Mouse (Mus musculus): ENCODE results near the gene Hoga1. TPM values are rescaled to one million over a fixed set of nuclear protein-coding genes. Genes with fewer than 3 reads are reported as not detected.

Hoga1 gene
- 16.2 and 17.6 TPM in 2 replicates for polyA plus RNA-seq (2015; fragmentation: Nextera tagmentation; extraction: Ambion mirVana)

DNA sequence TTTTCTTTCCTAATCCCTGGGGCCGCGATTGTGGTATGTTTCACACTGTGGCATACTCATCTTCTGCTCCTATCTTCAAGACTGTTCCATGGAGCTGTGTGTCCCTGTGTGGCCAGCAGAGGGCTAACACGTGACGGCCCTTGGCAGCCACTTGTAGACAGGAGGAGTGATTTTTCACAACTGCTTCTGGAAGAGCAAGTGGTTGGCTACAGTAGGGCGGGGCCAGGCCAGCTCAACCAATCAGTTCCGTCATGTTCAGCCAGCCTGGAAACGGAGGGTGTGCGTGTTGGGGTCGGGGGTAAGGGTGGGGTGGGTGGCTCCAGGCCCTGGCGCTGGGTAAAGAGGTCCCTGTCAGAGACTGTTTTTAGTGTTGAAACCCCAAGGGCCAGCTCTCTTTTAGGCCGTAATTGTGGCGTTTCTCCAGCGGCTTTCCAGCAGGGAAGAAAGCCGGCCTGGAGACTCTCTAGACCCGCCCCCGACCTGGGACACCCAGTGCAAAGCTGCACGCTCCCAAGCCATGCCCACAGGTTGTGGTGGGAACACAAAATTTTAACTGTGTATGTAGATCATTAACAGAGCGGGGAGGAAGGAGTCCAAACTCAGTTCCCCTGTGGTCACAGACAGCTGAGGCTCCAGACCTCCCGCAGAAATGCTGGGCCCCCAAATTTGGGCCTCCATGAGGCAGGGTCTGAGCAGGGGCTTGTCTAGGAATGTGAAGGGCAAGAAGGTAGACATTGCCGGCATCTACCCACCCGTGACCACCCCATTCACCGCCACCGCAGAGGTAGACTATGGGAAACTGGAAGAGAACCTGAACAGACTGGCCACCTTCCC is at the start of gene Hoga1:
Gene Hoga1 (plus strand): TSS at position 342 of the 834 bp plus-strand sequence.
- Histone ChIP-seq H3K27ac (ENCODE audit: low read depth, low read length) (no peak within 1 kb of the TSS), H3K4me1 (replicated peaks; ENCODE audit: control insufficient read depth, insufficient read depth, low read length) (0 out of 2 replicates have a peak, but pooled peaks cover 6% of the 10 kb centered on the region), H3K27me3 (replicated peaks; ENCODE audit: control insufficient read depth, insufficient read depth, low read length) (no peaks in the 10 kb centered on the region), H3K9me3 (ENCODE audit: control insufficient read depth) (no peaks in the 10 kb centered on the region), H3K4me3 (ENCODE audit: low read depth, low read length) (peak within 1 kb of the TSS; percentile 39), H3K36me3 (ENCODE audit: control insufficient read depth, insufficient read depth) (no peaks in the 10 kb centered on the region), H3K4me2 (replicated peaks; ENCODE audit: low read depth) (peak within 1 kb of the TSS; percentile 67), H3K9ac (ENCODE audit: low read depth, low read length) (peak within 1 kb of the TSS; percentile 44; the same call in 1 of the 2 replicates)
- peak; percentile 96 for TF ChIP-seq CTCF (IDR thresholded peaks at IDR 0.05; ENCODE audit: low read depth)
- peak; percentile 92 for ATAC-seq
- 20% methylated on average over 23 of the region's 23 CpGs for WGBS

DNA sequence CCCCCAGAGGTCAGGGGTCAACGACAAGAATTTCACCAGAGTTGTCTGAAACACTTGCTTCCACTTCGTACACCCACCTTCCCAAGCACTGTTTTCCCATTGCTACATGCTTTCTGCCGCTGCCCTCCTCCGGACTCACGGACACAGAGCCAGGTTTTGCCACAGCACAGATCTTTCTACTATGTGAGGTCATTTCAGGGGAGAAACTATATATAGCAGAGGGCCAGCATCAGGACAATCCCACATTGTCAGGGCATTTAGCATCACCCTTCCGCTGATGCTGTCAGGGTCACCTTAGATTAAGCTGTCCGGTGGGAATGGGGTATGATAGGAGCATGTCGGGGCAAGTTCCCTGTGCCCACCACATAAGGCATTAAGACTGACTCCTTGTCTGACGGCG is 48.3 kb upstream of the Hoga1 start:
- H3K4me1 ChIP-seq (replicated peaks; ENCODE audit: control insufficient read depth, insufficient read depth, low read length), result 0 out of 2 replicates have a peak, but pooled peaks cover 17% of the 10 kb centered on the region
- H3K27me3 ChIP-seq (replicated peaks; ENCODE audit: control insufficient read depth, insufficient read depth, low read length), result no peaks in the 10 kb centered on the region
- WGBS, result 85% methylated on average over 10 of the region's 10 CpGs
- no peaks in the 10 kb centered on the region for H3K36me3 ChIP-seq (ENCODE audit: control insufficient read depth, insufficient read depth)
- ATAC-seq, result no peak
- H3K9ac ChIP-seq (ENCODE audit: low read depth, low read length), result no peak overlapping the region
- H3K4me2 ChIP-seq (replicated peaks; ENCODE audit: low read depth), result no peak overlapping the region
- H3K27ac ChIP-seq (ENCODE audit: low read depth, low read length), result no peak overlapping the region
- H3K9me3 ChIP-seq (ENCODE audit: control insufficient read depth), result no peaks in the 10 kb centered on the region
- H3K4me3 ChIP-seq (ENCODE audit: low read depth, low read length), result no peak overlapping the region
- no peak for TF ChIP-seq CTCF (IDR thresholded peaks at IDR 0.05; ENCODE audit: low read depth)

GRCm38 (mm10) chr19:41998770-41999548 is 46.5 kb upstream of the Hoga1 start:
- Histone ChIP-seq H3K27me3 (replicated peaks; ENCODE audit: control insufficient read depth, insufficient read depth, low read length) (no peaks in the 10 kb centered on the region), H3K4me1 (replicated peaks; ENCODE audit: control insufficient read depth, insufficient read depth, low read length) (0 out of 2 replicates have a peak, but pooled peaks cover 14% of the 10 kb centered on the region), H3K4me2 (replicated peaks; ENCODE audit: low read depth) (no peak overlapping the region), H3K36me3 (ENCODE audit: control insufficient read depth, insufficient read depth) (no peaks in the 10 kb centered on the region), H3K9me3 (ENCODE audit: control insufficient read depth) (no peaks in the 10 kb centered on the region), H3K4me3 (ENCODE audit: low read depth, low read length) (no peak overlapping the region), H3K9ac (ENCODE audit: low read depth, low read length) (no peak overlapping the region), H3K27ac (ENCODE audit: low read depth, low read length) (no peak overlapping the region)
- WGBS, result 82% methylated on average over 9 of the region's 9 CpGs
- no peak for ATAC-seq
- TF ChIP-seq CTCF (IDR thresholded peaks at IDR 0.05; ENCODE audit: low read depth), result no peak

DNA sequence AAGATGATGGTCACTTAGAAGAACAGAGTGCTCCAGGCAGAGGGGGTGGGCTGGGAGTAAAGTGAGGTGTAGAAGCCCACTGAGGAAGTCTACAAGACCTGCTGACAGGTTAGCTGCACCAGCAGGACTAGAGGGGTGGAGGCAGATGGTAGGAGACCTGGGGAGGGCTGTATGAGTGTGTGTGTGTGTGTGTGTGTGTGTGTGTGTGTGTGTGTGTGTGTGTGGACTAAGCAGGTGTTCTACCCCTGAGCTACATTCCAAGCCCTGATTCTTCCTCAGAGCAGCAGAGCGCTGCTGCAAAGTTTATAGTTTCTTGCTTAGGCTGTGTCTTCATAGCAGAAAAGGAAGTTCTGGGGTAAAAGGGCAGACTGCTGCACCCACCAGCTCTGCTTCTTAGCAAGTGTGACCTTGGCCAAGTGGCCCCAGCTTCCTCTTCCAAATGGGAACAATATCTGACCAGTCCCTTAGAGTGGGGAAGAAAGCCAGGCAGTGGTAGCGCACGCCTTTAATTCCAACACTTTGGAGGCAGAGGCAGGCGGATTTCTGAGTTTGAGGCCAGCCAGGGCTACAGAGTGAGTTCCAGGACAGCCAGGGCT is 45.6 kb upstream of the Hoga1 start:
- no peak for TF ChIP-seq CTCF (IDR thresholded peaks at IDR 0.05; ENCODE audit: low read depth)
- no peak for ATAC-seq
- Histone ChIP-seq H3K9ac (ENCODE audit: low read depth, low read length) (no peak overlapping the region), H3K36me3 (ENCODE audit: control insufficient read depth, insufficient read depth) (no peaks in the 10 kb centered on the region), H3K9me3 (ENCODE audit: control insufficient read depth) (no peaks in the 10 kb centered on the region), H3K27me3 (replicated peaks; ENCODE audit: control insufficient read depth, insufficient read depth, low read length) (no peaks in the 10 kb centered on the region), H3K4me1 (replicated peaks; ENCODE audit: control insufficient read depth, insufficient read depth, low read length) (0 out of 2 replicates have a peak, but pooled peaks cover 14% of the 10 kb centered on the region), H3K4me2 (replicated peaks; ENCODE audit: low read depth) (no peak overlapping the region), H3K4me3 (ENCODE audit: low read depth, low read length) (no peak overlapping the region), H3K27ac (ENCODE audit: low read depth, low read length) (no peak overlapping the region; the same call in 1 of the 2 replicates)
- WGBS, result 75% methylated on average over 4 of the region's 4 CpGs

DNA sequence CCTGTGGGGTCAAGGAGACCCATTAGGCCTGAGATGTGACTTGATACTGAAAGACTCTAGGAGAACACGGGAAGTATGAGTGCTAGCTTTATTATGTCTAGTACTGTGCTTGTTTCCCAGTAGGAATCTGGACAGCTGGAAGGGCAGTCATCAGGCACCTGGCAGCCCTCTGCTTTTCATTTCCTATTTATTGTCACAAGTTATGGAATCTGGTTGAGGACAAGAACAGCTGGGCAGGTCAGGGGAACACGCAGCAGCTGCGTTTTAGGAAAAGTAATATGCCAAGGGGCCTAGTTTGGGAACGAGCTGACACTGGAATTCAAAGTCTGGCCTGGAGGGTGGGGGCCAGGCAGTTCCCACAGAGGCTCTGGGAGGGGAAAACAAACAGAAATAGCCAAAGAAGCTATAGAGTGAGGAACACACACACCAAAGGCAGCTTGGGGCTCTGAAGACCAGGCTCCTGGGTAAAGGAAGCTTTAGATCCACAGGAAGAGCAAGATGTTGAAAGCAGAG is 44.9 kb upstream of the Hoga1 start:
- no peak for ATAC-seq
- Histone ChIP-seq H3K4me2 (replicated peaks; ENCODE audit: low read depth) (no peak overlapping the region), H3K9me3 (ENCODE audit: control insufficient read depth) (no peaks in the 10 kb centered on the region), H3K4me1 (replicated peaks; ENCODE audit: control insufficient read depth, insufficient read depth, low read length) (0 out of 2 replicates have a peak, but pooled peaks cover 14% of the 10 kb centered on the region), H3K36me3 (ENCODE audit: control insufficient read depth, insufficient read depth) (no peaks in the 10 kb centered on the region), H3K9ac (ENCODE audit: low read depth, low read length) (no peak overlapping the region), H3K4me3 (ENCODE audit: low read depth, low read length) (no peak overlapping the region), H3K27ac (ENCODE audit: low read depth, low read length) (no peak overlapping the region), H3K27me3 (replicated peaks; ENCODE audit: control insufficient read depth, insufficient read depth, low read length) (no peaks in the 10 kb centered on the region)
- WGBS, result 22% methylated on average over 4 of the region's 4 CpGs
- no peak for TF ChIP-seq CTCF (IDR thresholded peaks at IDR 0.05; ENCODE audit: low read depth)

All from intestine, postnatal 0 days (tissue).